Mouse (Mus musculus) lung, embryonic 14.5 days (tissue): ENCODE results near the gene Igf2bp2. TPM values are rescaled to one million over a fixed set of nuclear protein-coding genes. Genes with fewer than 3 reads are reported as not detected.
A peak's percentile ranks its signal among the peaks of the same experiment; 100 is the strongest.

Experiments used
- ATAC-seq: fragments of 200-750 bp; cut with Nextera tagmentation; 2 replicates; pipeline ENCODE4 v1.8.0; 2017; ENCODE audit warnings: mild to moderate bottlenecking, moderate TSS enrichment, moderate library complexity; ENCODE audit not compliant: insufficient read depth
- DNase-seq: peaks from one replicate; pipeline ENCODE4 v3.0.0-alpha.2; 2015
- H3K27ac ChIP-seq: fragments of 300-500 bp; sonication (generic); 2 replicates; pipeline ENCODE4 v1.5.1; 2014; ENCODE audit warnings: low read depth, mild to moderate bottlenecking, moderate library complexity
- H3K27me3 ChIP-seq: fragments of 300-500 bp; sonication (generic); 2 replicates; pipeline ENCODE4 v1.6.1; 2014; ENCODE audit warnings: low read length, control low read depth; ENCODE audit not compliant: insufficient read depth
- H3K36me3 ChIP-seq: fragments of 300-500 bp; sonication (generic); 2 replicates; pipeline ENCODE4 v1.6.1; 2014; ENCODE audit warnings: control low read depth; ENCODE audit not compliant: insufficient read depth
- H3K4me1 ChIP-seq: fragments of 300-500 bp; sonication (generic); 2 replicates; pipeline ENCODE4 v1.6.1; 2014; ENCODE audit warnings: antibody characterized with exemption, control low read depth; ENCODE audit not compliant: insufficient read depth
- H3K4me2 ChIP-seq: fragments of 300-500 bp; sonication (generic); 2 replicates; pipeline ENCODE4 v1.6.1; 2014; ENCODE audit warnings: mild to moderate bottlenecking
- H3K4me3 ChIP-seq: fragments of 300-500 bp; sonication (generic); 2 replicates; pipeline ENCODE4 v1.5.1; 2014; ENCODE audit warnings: low read depth, low read length
- H3K9ac ChIP-seq: fragments of 300-500 bp; sonication (generic); 2 replicates; pipeline ENCODE4 v1.6.1; 2014
- H3K9me3 ChIP-seq: fragments of 300-500 bp; sonication (generic); 2 replicates; pipeline ENCODE4 v1.6.1; 2016; ENCODE audit warnings: low read depth, low read length, control low read depth
- CTCF ChIP-seq: IDR thresholded peaks from 2 replicates; pipeline ENCODE4 v1.5.1; 2016; ENCODE audit warnings: antibody characterized with exemption, low read depth
- WGBS: fragments of 180-500 bp; shearing (Covaris S2); extraction: QIAGEN DNeasy Blood & Tissue Kit; methylation state at CpG from one replicate; pipeline ENCODE4 v1.1.7; 2014; 5-methylcytosine and 5-hydroxymethylcytosine counted together
- polyA plus RNA-seq: library from polyadenylated mRNA; unstranded; fragments of >200 nt; fragmentation: Nextera tagmentation; extraction: Ambion mirVana; gene quantifications from 2 replicates; pipeline ENCODE4 v1.2.1, GENCODE M21; 2014

The Igf2bp2 gene
- polyA plus RNA-seq, result 83.4 and 87.9 TPM in 2 replicates

- H3K27me3 ChIP-seq, result no peaks in the 10 kb centered on the region
- no peaks in the 10 kb centered on the region for H3K36me3 ChIP-seq
- H3K9ac ChIP-seq, result peak within 1 kb of the TSS; percentile 96
- ATAC-seq, result peak; percentile 88
- peak within 1 kb of the TSS; percentile 97 for H3K4me3 ChIP-seq
- peak; percentile 82 for DNase-seq
- no peak for TF ChIP-seq CTCF
- no peaks in the 10 kb centered on the region; the same call in 1 of the 2 replicates for H3K4me1 ChIP-seq
- WGBS, result under 1% methylated on average over 103 of the region's 131 CpGs
- peak within 1 kb of the TSS; percentile 93 for H3K27ac ChIP-seq
- no peaks in the 10 kb centered on the region for H3K9me3 ChIP-seq
- H3K4me2 ChIP-seq, result peak within 1 kb of the TSS; percentile 67
Measured at GRCm38 (mm10) chr16:22162512-22163455, at the start of gene Igf2bp2. TSS of gene Igf2bp2 (minus strand) at chr16:22163299.

- TF ChIP-seq CTCF, result no peak
- H3K4me2 ChIP-seq, result no peak overlapping the region
- no peak overlapping the region for H3K27ac ChIP-seq
- H3K4me1 ChIP-seq, result no peaks in the 10 kb centered on the region
- WGBS, result 88% methylated on average over 1 of the region's 1 CpGs
- no peak overlapping the region for H3K4me3 ChIP-seq
- no peaks in the 10 kb centered on the region for H3K27me3 ChIP-seq
- H3K9ac ChIP-seq, result no peak overlapping the region
- no peak for DNase-seq
- no peaks in the 10 kb centered on the region for H3K9me3 ChIP-seq
- H3K36me3 ChIP-seq, result no peaks in the 10 kb centered on the region
- no peak for ATAC-seq
Measured at GRCm38 (mm10) chr16:22203501-22203900, 40.4 kb upstream of the Igf2bp2 start.

GRCm38 (mm10) chr16:22201858-22202257, 38.8 kb upstream of the Igf2bp2 start:
- Histone ChIP-seq H3K4me2 (no peak overlapping the region), H3K36me3 (no peaks in the 10 kb centered on the region), H3K27ac (no peak overlapping the region), H3K27me3 (no peaks in the 10 kb centered on the region), H3K4me3 (no peak overlapping the region), H3K4me1 (no peaks in the 10 kb centered on the region), H3K9me3 (no peaks in the 10 kb centered on the region), H3K9ac (no peak overlapping the region)
- WGBS, result 45% methylated on average over 3 of the region's 3 CpGs
- TF ChIP-seq CTCF, result no peak
- ATAC-seq, result no peak
- DNase-seq, result no peak

- no peak for TF ChIP-seq CTCF
- no peak overlapping the region for H3K4me2 ChIP-seq
- H3K9me3 ChIP-seq, result no peaks in the 10 kb centered on the region
- ATAC-seq (no peak), DNase-seq (no peak)
- WGBS, result 69% methylated on average over 1 of the region's 1 CpGs
- no peak overlapping the region for H3K9ac ChIP-seq
- no peak overlapping the region for H3K4me3 ChIP-seq
- no peaks in the 10 kb centered on the region for H3K4me1 ChIP-seq
- H3K27me3 ChIP-seq, result no peaks in the 10 kb centered on the region
- H3K36me3 ChIP-seq, result no peaks in the 10 kb centered on the region
- no peak overlapping the region for H3K27ac ChIP-seq
Measured at GRCm38 (mm10) chr16:22200476-22200875, 37.4 kb upstream of the Igf2bp2 start.

GRCm38 (mm10) chr16:22187366-22187765, 24.3 kb upstream of the Igf2bp2 start:
- no peak for DNase-seq
- H3K4me3 ChIP-seq, result no peak overlapping the region
- TF ChIP-seq CTCF, result no peak
- 79% methylated on average over 12 of the region's 12 CpGs for WGBS
- H3K9me3 ChIP-seq, result no peaks in the 10 kb centered on the region
- no peak overlapping the region for H3K4me2 ChIP-seq
- no peaks in the 10 kb centered on the region for H3K4me1 ChIP-seq
- no peak overlapping the region for H3K9ac ChIP-seq
- no peak for ATAC-seq
- no peaks in the 10 kb centered on the region for H3K27me3 ChIP-seq
- H3K36me3 ChIP-seq, result no peaks in the 10 kb centered on the region
- no peak overlapping the region for H3K27ac ChIP-seq

GRCm38 (mm10) chr16:22185411-22185810, 22.3 kb upstream of the Igf2bp2 start:
- no peak overlapping the region for H3K4me3 ChIP-seq
- no peaks in the 10 kb centered on the region for H3K36me3 ChIP-seq
- no peak overlapping the region for H3K9ac ChIP-seq
- no peaks in the 10 kb centered on the region for H3K27me3 ChIP-seq
- DNase-seq, result no peak
- TF ChIP-seq CTCF, result no peak
- H3K27ac ChIP-seq, result no peak overlapping the region
- H3K4me2 ChIP-seq, result no peak overlapping the region
- H3K4me1 ChIP-seq, result no peaks in the 10 kb centered on the region
- ATAC-seq, result no peak
- 79% methylated on average over 3 of the region's 3 CpGs for WGBS
- no peaks in the 10 kb centered on the region for H3K9me3 ChIP-seq

- no peaks in the 10 kb centered on the region for H3K27me3 ChIP-seq
- no peak for TF ChIP-seq CTCF
- no peaks in the 10 kb centered on the region for H3K36me3 ChIP-seq
- no peak overlapping the region for H3K27ac ChIP-seq
- H3K4me1 ChIP-seq, result no peaks in the 10 kb centered on the region
- no peak overlapping the region for H3K4me2 ChIP-seq
- no peak overlapping the region for H3K9ac ChIP-seq
- 97% methylated on average over 5 of the region's 5 CpGs for WGBS
- DNase-seq, result no peak
- no peaks in the 10 kb centered on the region for H3K9me3 ChIP-seq
- no peak overlapping the region for H3K4me3 ChIP-seq
- ATAC-seq, result no peak
Measured at GRCm38 (mm10) chr16:22184113-22184512, 21.0 kb upstream of the Igf2bp2 start.
